Mouse (Mus musculus): ENCODE measurements around the gene Dis3. TPM values are rescaled to one million over a fixed set of nuclear protein-coding genes. Genes with fewer than 3 reads are reported as not detected.
A peak's percentile ranks its signal among the peaks of the same experiment; 100 is the strongest.

Dis3 gene
- polyA plus RNA-seq, 1 experiment: 2.8 TPM

- no peaks in the 10 kb centered on the region for H3K9me3 ChIP-seq
- TF ChIP-seq GATA1 (IDR thresholded peaks at IDR 0.05; ENCODE audit: borderline replicate concordance, low read length) (no peak), FLI1 (IDR thresholded peaks at IDR 0.05; ENCODE audit: low read length) (no peak)
- H3K4me3 ChIP-seq (replicated peaks): no peak overlapping the region
- peaks cover 4% of the 10 kb centered on the region for H3K4me1 ChIP-seq
- no peaks in the 10 kb centered on the region for H3K27me3 ChIP-seq (replicated peaks)
- peaks cover 45% of the 10 kb centered on the region for H3K36me3 ChIP-seq (replicated peaks; ENCODE audit: low read length)
These were observed 24.5 kb upstream of the Dis3 start for GRCm38 (mm10) chr14:99124076-99124475.

DNA sequence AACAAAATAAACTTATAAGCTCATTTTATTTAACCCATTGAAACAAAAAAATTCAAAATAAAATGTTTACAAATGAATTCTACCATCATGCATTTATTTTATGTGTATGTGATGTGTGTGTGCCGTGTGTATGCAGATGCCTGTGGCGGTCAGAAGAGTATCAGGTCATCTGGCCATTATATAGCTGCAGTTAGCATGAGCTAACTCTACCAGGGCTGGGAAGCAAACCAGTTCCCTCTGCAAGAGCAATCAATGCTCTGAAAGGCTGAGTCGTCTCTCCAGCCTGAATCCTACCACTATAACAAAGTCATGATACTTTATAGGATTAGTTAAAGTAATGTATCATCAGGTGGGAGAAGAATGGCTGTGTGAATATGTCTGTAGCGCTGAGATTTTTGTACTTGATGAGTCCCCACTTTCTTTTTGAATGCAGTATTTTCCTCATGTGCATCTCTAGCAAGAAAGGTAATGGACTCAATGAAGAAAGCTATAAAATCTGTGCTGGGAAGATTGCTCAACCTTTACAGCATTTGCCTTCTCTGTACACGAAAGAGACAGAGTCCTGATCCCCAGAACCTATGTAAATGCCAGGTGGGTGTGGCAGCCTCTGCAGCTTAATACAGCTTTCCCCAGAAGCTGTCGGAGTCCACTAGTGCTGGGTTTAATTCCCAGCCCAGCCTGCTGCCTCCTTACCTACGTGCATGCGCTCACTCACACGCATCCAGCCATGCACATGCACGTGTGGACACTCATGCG lies 22.2 kb upstream of the Dis3 start:
- TF ChIP-seq GATA1 (IDR thresholded peaks at IDR 0.05; ENCODE audit: borderline replicate concordance, low read length) (no peak), FLI1 (IDR thresholded peaks at IDR 0.05; ENCODE audit: low read length) (no peak)
- Histone ChIP-seq H3K36me3 (replicated peaks; ENCODE audit: low read length) (peaks cover 59% of the 10 kb centered on the region), H3K4me3 (replicated peaks) (no peak overlapping the region), H3K27me3 (replicated peaks) (no peaks in the 10 kb centered on the region), H3K9me3 (no peaks in the 10 kb centered on the region), H3K4me1 (peaks cover 4% of the 10 kb centered on the region)

DNA sequence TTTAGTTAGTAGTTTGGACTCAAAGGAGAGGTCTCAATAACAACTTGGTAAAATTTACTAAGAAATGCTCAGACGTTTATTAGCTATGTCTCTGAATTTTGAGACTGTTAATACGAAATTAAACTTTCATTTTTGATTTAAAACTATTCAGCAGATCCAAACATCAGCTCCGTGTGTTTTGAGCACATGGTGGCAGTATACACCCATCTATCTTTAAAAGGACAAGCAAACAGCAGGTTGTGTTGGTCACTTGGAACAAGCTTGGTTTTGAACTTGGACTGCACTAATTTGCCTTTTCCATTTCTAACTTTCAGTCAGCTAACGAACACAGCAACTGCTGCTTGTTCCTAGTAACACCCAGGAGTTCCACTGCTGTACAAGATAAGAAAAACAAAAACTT lies 18.0 kb upstream of the Dis3 start:
- H3K36me3 ChIP-seq (replicated peaks; ENCODE audit: low read length): peaks cover 86% of the 10 kb centered on the region
- no peak overlapping the region for H3K4me3 ChIP-seq (replicated peaks)
- no peak for TF ChIP-seq FLI1 (IDR thresholded peaks at IDR 0.05; ENCODE audit: low read length)
- TF ChIP-seq GATA1 (IDR thresholded peaks at IDR 0.05; ENCODE audit: borderline replicate concordance, low read length): no peak
- H3K4me1 ChIP-seq: peaks cover 4% of the 10 kb centered on the region
- H3K9me3 ChIP-seq: no peaks in the 10 kb centered on the region
- no peaks in the 10 kb centered on the region for H3K27me3 ChIP-seq (replicated peaks)

DNA sequence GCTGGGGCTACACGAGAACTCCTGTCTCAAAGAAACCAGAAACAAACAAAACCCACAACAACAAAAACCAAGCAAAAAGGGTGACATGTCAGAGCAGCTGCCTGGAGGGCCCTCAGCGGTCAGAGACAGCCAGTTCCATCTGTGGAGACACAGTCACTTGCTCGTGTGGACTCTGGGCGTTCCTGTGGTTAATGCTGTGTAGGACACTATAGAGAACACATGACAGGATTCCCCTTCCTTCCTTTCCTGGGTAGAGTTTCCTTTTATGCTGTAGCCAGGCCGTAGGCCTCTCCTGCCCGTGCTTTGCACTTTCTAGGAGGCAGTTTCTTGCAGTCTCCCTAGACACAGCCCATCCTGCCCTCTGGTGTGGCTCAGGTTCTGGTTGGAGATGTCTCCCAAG lies 9.2 kb upstream of the Dis3 start:
- Histone ChIP-seq H3K4me3 (replicated peaks) (no peak overlapping the region), H3K36me3 (replicated peaks; ENCODE audit: low read length) (peaks cover 89% of the 10 kb centered on the region), H3K9me3 (no peaks in the 10 kb centered on the region), H3K27me3 (replicated peaks) (no peaks in the 10 kb centered on the region), H3K4me1 (peaks cover 26% of the 10 kb centered on the region)
- TF ChIP-seq FLI1 (IDR thresholded peaks at IDR 0.05; ENCODE audit: low read length) (no peak), GATA1 (IDR thresholded peaks at IDR 0.05; ENCODE audit: borderline replicate concordance, low read length) (no peak)

DNA sequence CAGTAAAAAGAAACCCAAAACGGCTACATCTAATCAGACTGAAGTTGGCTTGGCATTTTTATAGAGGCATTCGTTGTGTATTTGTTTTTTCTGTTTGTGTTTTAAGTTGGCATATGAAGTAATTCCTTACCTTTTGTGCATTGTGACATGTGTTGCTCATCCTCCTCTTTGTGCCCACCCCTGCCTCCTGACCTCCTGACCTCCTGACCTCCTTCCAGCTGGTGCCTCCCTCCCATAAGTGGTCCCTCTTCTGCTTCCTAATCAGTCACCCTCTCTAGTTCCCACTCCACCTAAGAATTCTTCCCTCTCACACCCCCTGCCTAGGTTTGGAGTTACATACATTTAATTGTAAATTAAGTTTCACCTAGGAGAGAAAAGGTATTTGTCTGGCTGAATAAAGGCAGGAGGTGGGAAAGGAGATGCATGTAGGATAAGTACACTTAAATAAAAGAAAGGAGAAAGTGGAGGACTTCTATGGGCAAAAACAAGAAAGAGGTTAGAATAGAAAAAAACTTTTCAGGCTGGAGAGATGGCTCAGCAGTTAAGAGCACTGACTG lies 8.1 kb upstream of the Dis3 start:
- TF ChIP-seq FLI1 (IDR thresholded peaks at IDR 0.05; ENCODE audit: low read length) (no peak), GATA1 (IDR thresholded peaks at IDR 0.05; ENCODE audit: borderline replicate concordance, low read length) (no peak)

GRCm38 (mm10) chr14:99106671-99107070 lies 7.1 kb upstream of the Dis3 start:
- Histone ChIP-seq H3K4me3 (replicated peaks) (no peak overlapping the region), H3K9me3 (no peaks in the 10 kb centered on the region), H3K36me3 (replicated peaks; ENCODE audit: low read length) (peaks cover 90% of the 10 kb centered on the region), H3K27me3 (replicated peaks) (no peaks in the 10 kb centered on the region), H3K4me1 (peaks cover 45% of the 10 kb centered on the region)
- TF ChIP-seq FLI1 (IDR thresholded peaks at IDR 0.05; ENCODE audit: low read length) (no peak), GATA1 (IDR thresholded peaks at IDR 0.05; ENCODE audit: borderline replicate concordance, low read length) (no peak)

More for the DNA sequence above, 8.1 kb upstream of the Dis3 start:
- Histone ChIP-seq H3K4me3 (replicated peaks) (no peak overlapping the region), H3K36me3 (replicated peaks; ENCODE audit: low read length) (peaks cover 89% of the 10 kb centered on the region), H3K9me3 (no peaks in the 10 kb centered on the region), H3K27me3 (replicated peaks) (no peaks in the 10 kb centered on the region), H3K4me1 (peaks cover 37% of the 10 kb centered on the region)

- peaks cover 76% of the 10 kb centered on the region for H3K36me3 ChIP-seq (replicated peaks; ENCODE audit: low read length)
- H3K9me3 ChIP-seq: no peaks in the 10 kb centered on the region
- peaks cover 48% of the 10 kb centered on the region for H3K4me1 ChIP-seq
- TF ChIP-seq GATA1 (IDR thresholded peaks at IDR 0.05; ENCODE audit: borderline replicate concordance, low read length): no peak
- no peaks in the 10 kb centered on the region for H3K27me3 ChIP-seq (replicated peaks)
- peak overlapping the region; percentile 50 for H3K4me3 ChIP-seq (replicated peaks)
These were observed 5.1 kb upstream of the Dis3 start for GRCm38 (mm10) chr14:99104542-99105123.

GRCm38 (mm10) chr14:99103050-99103449 lies 3.5 kb upstream of the Dis3 start:
- no peak overlapping the region for H3K4me3 ChIP-seq (replicated peaks)
- TF ChIP-seq GATA1 (IDR thresholded peaks at IDR 0.05; ENCODE audit: borderline replicate concordance, low read length) (no peak), FLI1 (IDR thresholded peaks at IDR 0.05; ENCODE audit: low read length) (no peak)
- peaks cover 50% of the 10 kb centered on the region for H3K4me1 ChIP-seq
- H3K27me3 ChIP-seq (replicated peaks): no peaks in the 10 kb centered on the region
- no peaks in the 10 kb centered on the region for H3K9me3 ChIP-seq
- H3K36me3 ChIP-seq (replicated peaks; ENCODE audit: low read length): peaks cover 65% of the 10 kb centered on the region

DNA sequence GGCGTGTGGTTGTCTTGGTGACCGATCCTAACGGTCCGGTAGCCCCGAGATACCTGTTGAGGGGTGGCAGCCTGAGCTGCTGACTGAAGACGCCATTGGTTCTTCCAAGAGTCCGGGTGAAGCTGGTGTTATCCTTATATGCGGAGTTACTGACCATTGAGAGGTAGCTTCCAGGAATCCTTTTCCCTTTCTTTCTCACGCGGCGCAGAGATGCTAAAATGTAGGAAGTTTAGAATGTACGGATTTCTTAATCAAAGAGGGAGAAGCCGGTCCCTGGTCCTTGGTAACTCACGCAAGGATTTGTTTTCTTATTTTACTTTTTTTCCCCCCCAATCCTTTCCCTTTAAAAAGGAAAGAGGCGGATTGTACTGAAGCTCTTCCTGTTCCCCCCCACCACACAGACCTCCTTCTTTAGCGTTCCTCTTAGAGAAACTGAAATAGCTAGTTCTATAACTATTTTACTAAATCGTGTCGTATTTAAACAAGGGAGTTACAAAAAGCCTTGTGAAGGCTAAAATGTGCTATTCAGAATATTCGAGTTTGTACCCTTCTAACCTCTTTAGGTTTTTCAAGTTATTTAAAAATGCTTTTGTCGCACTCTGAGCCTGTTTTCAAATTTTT lies 507 bp upstream of the Dis3 start:
- no peaks in the 10 kb centered on the region for H3K27me3 ChIP-seq (replicated peaks)
- no peaks in the 10 kb centered on the region for H3K9me3 ChIP-seq
- TF ChIP-seq FLI1 (IDR thresholded peaks at IDR 0.05; ENCODE audit: low read length) (no peak), GATA1 (IDR thresholded peaks at IDR 0.05; ENCODE audit: borderline replicate concordance, low read length) (no peak)
- H3K36me3 ChIP-seq (replicated peaks; ENCODE audit: low read length): peaks cover 66% of the 10 kb centered on the region
- H3K4me1 ChIP-seq: peaks cover 55% of the 10 kb centered on the region
- peak overlapping the region; percentile 99 for H3K4me3 ChIP-seq (replicated peaks)

GRCm38 (mm10) chr14:99088947-99089346 lies 10.6 kb downstream of the Dis3 start:
- H3K9me3 ChIP-seq: no peaks in the 10 kb centered on the region
- no peak for TF ChIP-seq FLI1 (IDR thresholded peaks at IDR 0.05; ENCODE audit: low read length)
- no peak for TF ChIP-seq GATA1 (IDR thresholded peaks at IDR 0.05; ENCODE audit: borderline replicate concordance, low read length)
- 0 out of 2 replicates have a peak, but pooled peaks cover 3% of the 10 kb centered on the region for H3K4me1 ChIP-seq
- no peak overlapping the region for H3K4me3 ChIP-seq (replicated peaks)
- peaks cover 92% of the 10 kb centered on the region for H3K36me3 ChIP-seq (replicated peaks; ENCODE audit: low read length)
- no peaks in the 10 kb centered on the region for H3K27me3 ChIP-seq (replicated peaks)

Data from megakaryocyte, embryonic 14.5 days (primary cell).